Mouse (Mus musculus) spleen, postnatal 10 days (tissue): ENCODE data around the gene Gm20449.
A peak's percentile ranks its signal among the peaks of the same experiment; 100 is the strongest.
"Not testable (repeated sequence)": the region's sequence is repeated elsewhere in the genome, so short reads cannot be mapped to it uniquely, and the experiment has no call there.

ENCODE experiments used
- DNase-seq, 2 experiments: peaks; one replicate each; pipeline ENCODE4 v3.0.0; 2021 to 2022; ENCODE audit warnings: low spot score in 2 of 2

Gm20449 gene

DNA sequence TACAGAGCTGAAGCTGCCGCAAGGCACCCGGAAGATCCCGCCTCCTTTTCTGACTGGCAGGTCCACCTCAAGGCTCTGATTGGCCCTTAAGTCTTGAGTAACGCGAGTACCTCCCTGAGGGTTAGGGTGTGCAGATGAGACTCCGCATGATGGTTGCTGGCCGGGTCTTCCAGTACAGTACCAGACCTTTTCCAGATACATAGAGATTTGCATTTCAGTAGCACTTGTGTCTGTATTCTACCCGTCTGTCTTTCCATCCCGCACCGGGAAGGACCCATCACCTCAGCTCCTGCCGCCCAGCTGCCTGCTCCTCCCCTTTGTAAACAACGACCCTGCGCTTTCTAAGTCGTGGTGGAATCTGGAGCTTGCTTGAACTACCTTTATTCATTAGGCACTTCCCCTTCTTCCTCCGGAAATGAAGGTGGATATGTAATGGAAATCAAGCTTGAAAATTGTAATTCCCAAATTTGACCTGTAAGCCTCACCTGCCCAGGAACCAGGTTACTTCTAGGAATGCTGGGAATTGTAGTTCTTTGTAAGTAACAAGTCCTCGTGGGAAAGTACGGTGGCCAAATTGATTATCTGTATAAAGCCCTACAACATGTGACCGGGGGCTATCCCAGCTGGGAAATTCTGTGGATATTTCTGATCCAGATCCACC, at the start of gene Gm20449, which contains the start of gene AW146154:
Gene Gm20449 (minus strand): TSS at position 29 of the 661 bp plus-strand sequence.
Gene AW146154 (minus strand): TSS at position 502 of the 661 bp plus-strand sequence.
- peak; percentile 98 to 99 for DNase-seq

GRCm38 (mm10) chr7:41512672-41513071, 13.5 kb upstream of the Gm20449 start:
- no peak for DNase-seq

- no peak for DNase-seq
Observed at GRCm38 (mm10) chr7:41512207-41512606, 13.0 kb upstream of the Gm20449 start.

DNA sequence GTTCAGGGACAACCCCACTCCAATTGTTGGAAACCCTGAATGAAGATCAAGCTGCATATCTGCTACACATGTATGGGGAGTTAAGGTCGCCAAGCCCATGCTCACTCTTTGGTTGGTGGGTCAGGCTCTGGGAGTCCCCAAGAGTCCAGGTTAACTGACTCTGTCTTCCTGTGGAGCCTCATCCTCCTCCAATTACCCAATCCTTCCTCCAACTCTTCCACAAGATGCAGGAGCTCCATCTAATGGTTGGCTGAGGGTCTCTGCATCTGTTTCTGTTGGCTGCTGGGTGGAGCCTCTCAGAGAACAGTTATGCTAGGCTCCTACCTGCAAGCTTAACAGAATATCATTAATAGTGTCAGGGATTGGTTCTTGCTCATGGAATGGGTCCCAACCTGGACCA, 3.2 kb upstream of the Gm20449 start:
- DNase-seq: no peak

DNA sequence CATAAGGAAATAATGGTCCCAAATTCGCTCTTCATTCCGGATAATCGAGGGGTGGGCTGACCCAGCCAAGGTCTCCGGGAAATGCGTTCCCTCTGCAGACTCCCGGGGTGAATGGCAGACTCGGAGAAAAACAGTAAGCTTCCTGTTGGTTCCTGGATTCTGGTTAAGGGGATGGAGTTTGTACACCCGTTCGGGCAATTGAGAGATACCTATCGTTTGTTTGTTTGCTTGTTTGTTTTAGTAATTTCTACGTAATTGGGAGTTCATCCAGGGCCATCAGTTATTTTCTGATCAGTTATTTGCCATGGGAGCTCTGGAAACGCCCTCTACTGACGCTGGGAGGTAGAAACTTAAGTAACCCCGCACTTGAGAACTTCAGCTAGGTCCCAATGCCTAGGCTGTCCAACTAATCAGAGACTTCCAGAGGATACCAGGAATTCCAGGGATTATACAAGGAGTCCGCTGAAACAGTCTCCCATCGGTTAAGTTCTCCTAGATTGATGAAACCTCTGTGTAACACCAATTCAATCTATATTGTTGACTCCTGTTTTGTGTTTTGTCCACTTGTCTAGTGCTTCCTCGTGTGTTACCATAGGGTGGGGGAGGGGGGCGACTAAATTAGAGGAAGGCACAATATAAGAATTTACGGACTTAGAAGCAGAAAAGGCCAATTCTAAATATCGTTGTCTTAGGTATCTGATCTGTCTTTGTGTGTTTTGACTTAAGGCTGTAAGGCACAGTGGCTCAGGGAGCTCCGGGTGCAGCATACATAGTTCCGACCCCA, 1.1 kb upstream of the Gm20449 start:
- DNase-seq: peak; percentile 54 to 74

DNA sequence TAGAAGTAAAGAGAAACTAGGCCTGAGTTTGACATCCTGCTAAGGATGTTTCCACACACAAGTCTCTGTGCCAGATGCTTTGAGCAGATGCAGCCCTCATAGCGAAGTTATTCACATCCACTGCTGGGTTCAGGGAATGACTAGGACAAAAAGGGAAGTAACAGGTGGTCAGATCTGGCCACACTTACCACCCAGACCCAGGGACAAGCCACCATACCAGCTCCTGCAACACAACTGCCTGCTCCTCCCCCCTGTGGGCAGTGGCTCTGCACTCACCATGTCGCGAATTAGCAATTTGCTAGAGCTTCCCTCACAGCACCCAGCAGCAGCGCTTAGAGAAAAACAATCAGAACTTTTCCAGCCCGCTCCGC, 214 bp downstream of the Gm20449 start:
- DNase-seq: not testable (repeated sequence)

DNA sequence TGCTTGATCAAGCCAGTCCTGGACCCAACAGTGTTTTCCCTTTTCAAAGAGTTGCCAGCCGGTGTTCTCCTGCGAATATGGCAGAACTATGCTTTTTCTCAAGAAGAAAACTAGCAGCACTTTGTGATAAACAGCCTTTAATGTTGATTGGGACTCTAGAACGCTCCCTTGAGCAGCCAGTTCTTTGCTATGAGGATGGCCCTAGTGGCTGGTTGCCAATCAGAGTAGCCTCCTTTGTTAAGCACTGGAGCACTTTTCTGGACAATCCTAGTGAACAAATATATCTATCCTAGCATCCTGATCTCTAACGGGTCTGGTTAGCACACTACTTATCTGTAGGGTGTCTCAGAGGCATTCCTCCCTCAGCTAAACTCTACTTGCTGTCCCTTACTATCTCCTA, 753 bp downstream of the Gm20449 start:
- not testable (repeated sequence) for DNase-seq

DNA sequence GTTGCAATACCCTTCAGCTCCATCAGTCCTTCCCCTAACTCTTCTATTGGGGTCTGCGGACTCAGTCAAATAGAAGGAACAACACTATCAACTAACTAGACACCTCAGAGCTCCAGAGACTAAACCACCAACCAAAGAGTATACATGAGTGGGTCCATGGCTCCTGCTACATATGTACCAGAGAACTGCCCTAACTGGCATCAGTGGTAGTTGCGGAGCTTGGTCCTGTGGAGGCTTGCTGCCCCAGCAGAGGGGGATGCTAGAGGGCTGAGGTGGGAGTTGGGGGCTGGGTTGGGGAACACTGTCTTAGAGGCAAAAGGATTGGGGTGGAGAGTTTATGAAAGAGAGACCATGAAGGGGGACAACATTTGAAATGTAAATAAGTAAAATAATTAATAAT, 1.3 kb downstream of the Gm20449 start:
- peak in 1 of 2 experiments; percentile 22 for DNase-seq

DNA sequence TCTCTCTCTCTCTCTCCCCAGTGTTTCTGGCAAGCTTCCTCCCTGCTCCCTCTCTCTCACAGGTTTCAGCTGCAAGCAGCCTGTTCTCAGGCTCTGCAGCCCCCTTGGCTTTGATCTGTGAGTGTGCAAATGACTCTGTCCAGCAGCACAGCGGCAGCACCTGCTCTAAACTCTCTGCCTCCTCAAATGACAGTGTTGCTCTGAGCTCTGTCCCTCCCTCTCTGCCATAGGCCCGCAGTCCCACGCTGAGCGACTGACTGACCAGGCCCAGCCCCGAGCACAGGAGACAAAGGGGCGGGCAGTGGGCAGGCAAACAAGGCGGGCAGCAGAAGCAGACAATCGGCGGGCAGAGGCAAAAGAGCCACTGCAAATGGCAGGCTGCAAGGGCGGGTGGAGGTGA, 47.4 kb downstream of the Gm20449 start:
- no peak for DNase-seq

DNA sequence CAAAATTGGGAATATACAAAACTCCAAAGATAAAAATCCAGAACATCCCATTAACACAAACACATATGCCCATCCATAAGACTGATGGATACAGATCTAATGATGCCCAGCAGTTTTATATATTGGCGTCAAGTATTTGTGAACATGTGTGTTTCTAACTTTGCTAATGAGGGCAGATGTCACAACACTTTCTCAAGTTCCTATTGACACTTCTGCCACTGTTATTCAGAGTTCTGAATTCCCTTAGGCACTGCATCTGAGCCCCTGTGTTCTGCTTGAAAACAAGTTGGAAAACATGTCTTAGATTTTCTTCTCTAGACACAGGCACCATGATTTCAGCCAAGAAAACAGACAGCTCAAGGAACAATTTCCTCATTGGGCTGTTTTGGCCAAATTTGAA, 50.6 kb downstream of the Gm20449 start, which contains the start of gene Vmn2r57:
Gene Vmn2r57 (minus strand): TSS at position 101 of the 400 bp plus-strand sequence.
- DNase-seq: not testable (repeated sequence)

- no peak for DNase-seq
Observed at GRCm38 (mm10) chr7:41394130-41394529, 105.1 kb downstream of the Gm20449 start.

DNA sequence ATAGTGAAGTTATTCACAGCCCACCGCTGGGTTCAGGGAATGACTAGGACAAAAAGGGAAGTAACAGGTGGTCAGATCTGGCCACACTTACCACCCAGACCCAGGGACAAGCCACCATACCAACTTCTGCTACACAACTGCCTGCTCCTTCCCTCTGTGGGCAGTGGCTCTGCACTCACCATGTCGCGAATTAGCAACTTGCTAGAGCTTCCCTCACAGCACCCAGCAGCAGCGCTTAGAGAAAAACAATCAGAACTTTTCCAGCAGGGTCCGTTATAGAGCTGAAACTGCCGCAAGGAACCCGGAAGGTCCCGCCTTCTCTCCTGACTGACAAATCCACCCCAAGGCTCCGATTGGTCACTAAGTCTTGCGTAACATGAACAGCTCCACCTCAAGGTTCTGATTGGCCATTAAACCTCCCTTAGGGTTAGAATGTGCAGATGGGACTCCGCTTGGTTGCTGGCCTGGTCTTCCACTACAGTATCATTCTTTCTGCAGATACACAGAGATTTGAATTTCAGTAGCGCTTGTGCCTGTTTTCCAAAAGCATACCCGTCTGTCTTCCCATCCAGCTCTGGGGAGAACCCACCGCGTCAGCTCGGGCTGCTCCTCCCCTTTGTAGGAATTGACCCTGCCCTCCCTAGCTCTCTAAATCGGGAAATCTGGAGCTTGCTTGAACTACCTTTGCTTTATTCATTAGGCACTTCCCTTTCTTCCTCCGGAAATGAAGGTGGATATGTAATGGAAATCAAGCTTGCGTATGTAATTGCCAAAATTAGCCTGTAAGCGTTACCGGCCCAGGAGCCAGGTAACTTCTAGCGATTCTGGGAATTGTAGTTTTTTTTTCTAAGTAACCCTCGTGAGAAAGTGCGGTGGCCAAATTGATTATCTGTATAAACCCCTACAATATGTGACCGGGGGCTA, 105.9 kb downstream of the Gm20449 start, which contains the start of gene AI987944:
Gene AI987944 (minus strand): TSS at position 332 of the 924 bp plus-strand sequence.
- peak; percentile 36 to 79 for DNase-seq
